Mouse (Mus musculus) G1E (cell line): ENCODE measurements around the gene Cdk14. TPM values are rescaled to one million over a fixed set of nuclear protein-coding genes. Genes with fewer than 3 reads are reported as not detected.

Experiments used
- ATAC-seq: 2 replicates; pipeline ENCODE4 v1.8.0; 2016; ENCODE audit warnings: mild to moderate bottlenecking; ENCODE audit not compliant: insufficient number of reproducible peaks, poor library complexity, low FRiP score, severe bottlenecking; ENCODE audit errors: extremely low read depth
- DNase-seq: peaks from one replicate; pipeline ENCODE4 v3.0.0; 2012; ENCODE audit warnings: low spot score
- H3K27me3 ChIP-seq: 2 replicates; pipeline ENCODE4 v1.6.1; 2012; ENCODE audit warnings: mild to moderate bottlenecking, low read length, inconsistent platforms; ENCODE audit not compliant: insufficient read depth
- H3K36me3 ChIP-seq: replicated peaks from 2 replicates; pipeline ENCODE3; 2012; ENCODE audit warnings: mild to moderate bottlenecking, inconsistent platforms
- H3K4me1 ChIP-seq: 2 replicates; pipeline ENCODE4 v1.6.1; 2012; ENCODE audit warnings: low read depth, low read length, inconsistent platforms, mixed read lengths; ENCODE audit not compliant: insufficient read depth
- H3K4me3 ChIP-seq: 2 replicates; pipeline ENCODE4 v1.5.1; 2012; ENCODE audit warnings: low read depth, mild to moderate bottlenecking, inconsistent platforms, low read length, moderate library complexity, mixed read lengths
- H3K9me3 ChIP-seq: replicated peaks from 2 replicates; pipeline ENCODE4 v1.6.1; 2012; ENCODE audit warnings: inconsistent platforms
- CTCF ChIP-seq: IDR thresholded peaks from 2 replicates; pipeline ENCODE4 v1.5.1; 2012; ENCODE audit warnings: low read depth, low read length, inconsistent platforms, mixed read lengths
- GATA1 ChIP-seq: IDR thresholded peaks from 2 replicates; pipeline ENCODE4 v1.6.1; 2012; ENCODE audit warnings: borderline replicate concordance, low read length, inconsistent platforms, mixed read lengths
- GATA2 ChIP-seq: IDR thresholded peaks from 2 replicates; pipeline ENCODE4 v1.6.1; 2012; ENCODE audit warnings: low read depth, low read length, inconsistent platforms, borderline replicate concordance
- POLR2AphosphoS5 ChIP-seq: IDR thresholded peaks from 2 replicates; pipeline ENCODE4 v1.6.1; 2012; ENCODE audit warnings: low read depth, low read length, inconsistent platforms; ENCODE audit not compliant: insufficient replicate concordance
- TAL1 ChIP-seq: conservative IDR thresholded peaks from 2 replicates; pipeline ENCODE4 v1.6.1; 2012; ENCODE audit warnings: low read depth, low read length, inconsistent platforms, mixed read lengths
- polyA plus RNA-seq: library from polyadenylated mRNA; stranded (reverse); fragments of >175 nt; gene quantifications from 2 replicates; pipeline ENCODE4 v1.2.3, GENCODE M21; 2012
- total RNA-seq, 2 experiments: library from RNA; stranded (forward) in 1 of 2; stranded (reverse) in 1 of 2; fragments of 200-1000 nt in 1 of 2; fragments of >200 nt in 1 of 2; fragmentation: Nextera tagmentation in 1 of 2; gene quantifications; 2 replicates each; pipeline ENCODE4 v1.2.3; 2014 to 2017

Cdk14 gene
- total and polyA plus RNA-seq, 3 experiments = 0.98 TPM; not detected in 2

GRCm38 (mm10) chr5:5370322-5371082 lies 49.6 kb downstream of the Cdk14 start:
- no peak overlapping the region for H3K4me3 ChIP-seq
- H3K9me3 ChIP-seq = no peaks in the 10 kb centered on the region
- no peaks in the 10 kb centered on the region for H3K36me3 ChIP-seq
- H3K27me3 ChIP-seq = peaks cover 2% of the 10 kb centered on the region; the same call in 1 of the 2 replicates
- ATAC-seq (no peak), DNase-seq (no peak)
- TF ChIP-seq GATA2 = no peak
- no peak for TF ChIP-seq CTCF
- TF ChIP-seq POLR2AphosphoS5 = no peak
- no peak for TF ChIP-seq GATA1
- no peak for TF ChIP-seq TAL1
- no peaks in the 10 kb centered on the region for H3K4me1 ChIP-seq

GRCm38 (mm10) chr5:5368389-5369164 lies 51.5 kb downstream of the Cdk14 start:
- H3K9me3 ChIP-seq = no peaks in the 10 kb centered on the region
- H3K36me3 ChIP-seq = no peaks in the 10 kb centered on the region
- H3K4me3 ChIP-seq = no peak overlapping the region
- H3K4me1 ChIP-seq = no peaks in the 10 kb centered on the region
- TF ChIP-seq TAL1 = no peak
- no peak for TF ChIP-seq GATA1
- no peak for TF ChIP-seq CTCF
- TF ChIP-seq POLR2AphosphoS5 = no peak
- no peak for TF ChIP-seq GATA2
- DNase-seq (no peak), ATAC-seq (no peak)
- H3K27me3 ChIP-seq = peaks cover 2% of the 10 kb centered on the region; the same call in 1 of the 2 replicates

GRCm38 (mm10) chr5:5367550-5367949 lies 52.6 kb downstream of the Cdk14 start:
- no peak for TF ChIP-seq POLR2AphosphoS5
- TF ChIP-seq GATA1 = no peak
- no peak for TF ChIP-seq CTCF
- no peak for TF ChIP-seq GATA2
- TF ChIP-seq TAL1 = no peak
- Histone ChIP-seq H3K36me3 (no peaks in the 10 kb centered on the region), H3K4me3 (no peak overlapping the region), H3K4me1 (no peaks in the 10 kb centered on the region), H3K9me3 (no peaks in the 10 kb centered on the region), H3K27me3 (no peaks in the 10 kb centered on the region)
- no peak for ATAC-seq
- DNase-seq = no peak

- ATAC-seq = no peak
- H3K4me1 ChIP-seq = no peaks in the 10 kb centered on the region
- H3K27me3 ChIP-seq = no peaks in the 10 kb centered on the region
- DNase-seq = no peak
- H3K36me3 ChIP-seq = no peaks in the 10 kb centered on the region
- TF ChIP-seq GATA1 = no peak
- TF ChIP-seq GATA2 = no peak
- TF ChIP-seq POLR2AphosphoS5 = no peak
- no peak for TF ChIP-seq CTCF
- TF ChIP-seq TAL1 = no peak
- no peak overlapping the region for H3K4me3 ChIP-seq
- no peaks in the 10 kb centered on the region for H3K9me3 ChIP-seq
These were observed 54.6 kb downstream of the Cdk14 start for GRCm38 (mm10) chr5:5365285-5366076.

GRCm38 (mm10) chr5:5361684-5362083 lies 58.4 kb downstream of the Cdk14 start:
- H3K4me1 ChIP-seq = no peaks in the 10 kb centered on the region
- no peak for ATAC-seq
- H3K36me3 ChIP-seq = no peaks in the 10 kb centered on the region
- no peaks in the 10 kb centered on the region for H3K9me3 ChIP-seq
- no peak overlapping the region for H3K4me3 ChIP-seq
- TF ChIP-seq POLR2AphosphoS5 = no peak
- TF ChIP-seq CTCF = no peak
- no peak for TF ChIP-seq GATA2
- TF ChIP-seq GATA1 = no peak
- no peak for TF ChIP-seq TAL1
- peaks cover 4% of the 10 kb centered on the region; the same call in 1 of the 2 replicates for H3K27me3 ChIP-seq
- DNase-seq = no peak

GRCm38 (mm10) chr5:5360338-5360737 lies 59.8 kb downstream of the Cdk14 start:
- H3K9me3 ChIP-seq = no peaks in the 10 kb centered on the region
- H3K36me3 ChIP-seq = no peaks in the 10 kb centered on the region
- no peaks in the 10 kb centered on the region for H3K4me1 ChIP-seq
- H3K27me3 ChIP-seq = peaks cover 4% of the 10 kb centered on the region; the same call in 1 of the 2 replicates
- DNase-seq (no peak), ATAC-seq (no peak)
- no peak overlapping the region for H3K4me3 ChIP-seq
- TF ChIP-seq CTCF = no peak
- TF ChIP-seq POLR2AphosphoS5 = no peak
- TF ChIP-seq GATA1 = no peak
- TF ChIP-seq GATA2 = no peak
- no peak for TF ChIP-seq TAL1
